24 mouse cellular contexts compared by ENCODE assay signal in the genomic region with DNA sequence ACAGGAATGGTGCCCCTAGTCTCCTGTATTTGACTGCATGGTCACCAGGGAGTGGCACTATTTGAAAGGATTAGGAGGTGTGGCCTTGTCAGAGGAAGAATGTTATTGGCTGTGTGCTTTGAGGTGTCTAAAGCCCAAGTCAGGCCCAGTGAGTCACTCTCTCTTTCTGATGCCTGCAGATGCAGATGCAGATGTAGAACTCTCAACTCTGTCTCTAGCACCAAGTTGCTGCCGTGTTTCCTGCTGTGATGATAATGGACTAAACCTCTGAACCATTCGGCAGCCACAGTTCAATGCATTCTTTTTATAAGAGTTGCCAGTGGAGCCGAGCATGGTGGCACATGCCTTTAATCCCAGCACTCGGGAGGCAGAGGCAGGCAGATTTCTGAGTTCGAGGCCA.
"Had no signal": no experiment of that assay in that cellular context is flagged by ENCODE, and none has a peak within 500 bp of the region (broad histone marks: within the 10 kb centered on the region; RNA-seq: fewer than 3 reads in every experiment).

No protein-coding gene starts in this region.

- H3K9me3 ChIP-seq: embryonic facial prominence, embryonic 10.5 days; embryonic facial prominence, embryonic 12.5 days; embryonic facial prominence, embryonic 15.5 days; forebrain, embryonic 10.5 days; forebrain, embryonic 12.5 days; forebrain, embryonic 13.5 days; forebrain, embryonic 15.5 days had no signal

- H3K4me3 ChIP-seq: embryonic facial prominence, embryonic 10.5 days; embryonic facial prominence, embryonic 12.5 days; embryonic facial prominence, embryonic 13.5 days; embryonic facial prominence, embryonic 15.5 days; erythroblast, embryonic 14.5 days; forebrain, embryonic 10.5 days; forebrain, embryonic 12.5 days; forebrain, embryonic 13.5 days; forebrain, embryonic 15.5 days; gastrocnemius, adult 2 months; heart, adult 2 months had no signal

- H3K27ac ChIP-seq: embryonic facial prominence, embryonic 10.5 days; embryonic facial prominence, embryonic 12.5 days; embryonic facial prominence, embryonic 13.5 days; embryonic facial prominence, embryonic 15.5 days; forebrain, embryonic 10.5 days; forebrain, embryonic 12.5 days; forebrain, embryonic 13.5 days; forebrain, embryonic 15.5 days; gastrocnemius, adult 2 months; heart, adult 2 months had no signal

- H3K36me3 ChIP-seq: embryonic facial prominence, embryonic 10.5 days; embryonic facial prominence, embryonic 12.5 days; embryonic facial prominence, embryonic 13.5 days; embryonic facial prominence, embryonic 15.5 days; forebrain, embryonic 10.5 days; forebrain, embryonic 12.5 days; forebrain, embryonic 15.5 days had no signal

- H3K4me1 ChIP-seq: embryonic facial prominence, embryonic 12.5 days; embryonic facial prominence, embryonic 15.5 days; forebrain, embryonic 12.5 days; forebrain, embryonic 13.5 days had no signal

- DNase-seq: cerebellum, adult 9-11 months; cerebellum, postnatal 10 days; cerebellum, postnatal 14 days; cerebellum, postnatal 25 days; cerebellum, postnatal 36 days; embryo, embryonic 11 days; forebrain, postnatal 0 days; gastrocnemius, adult 2 months; gastrocnemius, postnatal 10 days; gastrocnemius, postnatal 14 days; gastrocnemius, postnatal 25 days; gastrocnemius, postnatal 36 days; heart, adult 11 months; heart, adult 18-20 months; heart, adult 2 months had no signal

- H3K27me3 ChIP-seq: embryonic facial prominence, embryonic 12.5 days; embryonic facial prominence, embryonic 13.5 days; embryonic facial prominence, embryonic 15.5 days; forebrain, embryonic 12.5 days; forebrain, embryonic 13.5 days; forebrain, embryonic 15.5 days had no signal
